Mouse (Mus musculus): ENCODE data around the gene Pik3r5.
A peak's percentile ranks its signal among the peaks of the same experiment; 100 is the strongest.

- peak; percentile 3; the same call in 1 of the 2 replicates for TF ChIP-seq TCF12 (IDR thresholded peaks at IDR 0.05; ENCODE audit: low read depth, low read length)
- TF ChIP-seq NELFE (IDR thresholded peaks at IDR 0.05; ENCODE audit: low read depth, low read length) = no peak; the same call in 1 of the 2 replicates
- TF ChIP-seq POLR2A (IDR thresholded peaks at IDR 0.05; ENCODE audit: low read depth, low read length) = no peak
- 0 out of 2 replicates have a peak, but pooled peaks have one; percentile 32 for TF ChIP-seq CHD2 (IDR thresholded peaks at IDR 0.05; ENCODE audit: low read length)
- TF ChIP-seq ZKSCAN1 (IDR thresholded peaks at IDR 0.05; ENCODE audit: borderline replicate concordance, low read depth, low read length) = no peak
- peak; percentile 94 to 98 for TF ChIP-seq CTCF (conservative IDR thresholded peaks at IDR 0.05 in 1 of 2, IDR thresholded peaks at IDR 0.05 in 1 of 2; ENCODE audit: low read depth in 2 of 2, low read length in 2 of 2)
- no peak for TF ChIP-seq POLR2AphosphoS2 (IDR thresholded peaks at IDR 0.05; ENCODE audit: low read depth, low read length)
- TF ChIP-seq MAX (IDR thresholded peaks at IDR 0.05; ENCODE audit: low read length) = no peak; the same call in 1 of the 2 replicates
- TF ChIP-seq JUN (IDR thresholded peaks at IDR 0.05; ENCODE audit: insufficient read depth, low read depth, low read length) = no peak
- TF ChIP-seq NRF1 (IDR thresholded peaks at IDR 0.05; ENCODE audit: low read depth, low read length) = no peak
Observed at GRCm38 (mm10) chr11:68485206-68485942, 53.5 kb downstream of the Pik3r5 start.

Data from CH12.LX (cell line).